Mouse (Mus musculus) cerebellum, adult 2 months (tissue): ENCODE measurements at regions not wholly inside any gene's neighbourhood (a gene's known extent, or its start where the extent isn't known, plus 50 kb on each side); places are given as distances from the start of the nearest gene placed in this dataset.

Experiments
- CTCF ChIP-seq: fragments of 200-500 bp; IDR thresholded peaks from 2 replicates; pipeline ENCODE4 v1.5.1; 2011; ENCODE audit warnings: low read depth, mild to moderate bottlenecking, control low read depth, low read length, moderate library complexity, borderline replicate concordance; ENCODE audit not compliant: insufficient read depth
- POLR2A ChIP-seq: fragments of 200-500 bp; IDR thresholded peaks from 2 replicates; pipeline ENCODE4 v1.6.1; 2011; ENCODE audit warnings: low read length, control low read depth, borderline replicate concordance; ENCODE audit not compliant: insufficient read depth

- TF ChIP-seq POLR2A: no peak
- no peak for TF ChIP-seq CTCF
Observed at GRCm38 (mm10) chr10:66882825-66883224, 213.1 kb upstream of the Jmjd1c start.
